Mouse (Mus musculus) naive thymus-derived CD4-positive, alpha-beta T cell, adult 2 months (primary cell): Measurements from ENCODE around the gene Unkl.

ENCODE experiments used
- DNase-seq: peaks from one replicate; pipeline ENCODE4 v3.0.0-alpha.2; 2011; ENCODE audit warnings: low read depth

The Unkl gene

GRCm38 (mm10) chr17:25188150-25189031 is at the start of gene Unkl:
Gene Unkl (plus strand): TSS chr17:25188397.
- DNase-seq: peak; percentile 82

- no peak for DNase-seq
Measured at GRCm38 (mm10) chr17:25138803-25139202, 49.4 kb upstream of the Unkl start.

- DNase-seq: peak; percentile 20
Measured at GRCm38 (mm10) chr17:25139960-25140359, 48.2 kb upstream of the Unkl start.

GRCm38 (mm10) chr17:25162161-25162560 is 26.0 kb upstream of the Unkl start, which contains the start of gene Ccdc154:
Gene Ccdc154 (plus strand): TSS chr17:25162461.
- DNase-seq: no peak

GRCm38 (mm10) chr17:25163387-25163786 is 24.8 kb upstream of the Unkl start:
- DNase-seq: no peak

- no peak for DNase-seq
Measured at GRCm38 (mm10) chr17:25164770-25165169, 23.4 kb upstream of the Unkl start.

- no peak for DNase-seq
Measured at GRCm38 (mm10) chr17:25165970-25166671, 22.1 kb upstream of the Unkl start.

- no peak for DNase-seq
Measured at GRCm38 (mm10) chr17:25169706-25170105, 18.5 kb upstream of the Unkl start.

- DNase-seq: no peak
Measured at GRCm38 (mm10) chr17:25172558-25172957, 15.6 kb upstream of the Unkl start.

- DNase-seq: no peak
Measured at GRCm38 (mm10) chr17:25175411-25175810, 12.8 kb upstream of the Unkl start, which contains the start of gene Gm38655. Gene Gm38655 (minus strand): TSS chr17:25175471.

GRCm38 (mm10) chr17:25183232-25183631 is 5.0 kb upstream of the Unkl start:
- DNase-seq: peak; percentile 43

GRCm38 (mm10) chr17:25184129-25184691 is 4.0 kb upstream of the Unkl start, which contains the start of gene BC003965:
Gene BC003965 (plus strand): TSS chr17:25184554.
- DNase-seq: peak; percentile 99

- DNase-seq: no peak
Measured at GRCm38 (mm10) chr17:25184961-25185360, 3.2 kb upstream of the Unkl start.

- no peak for DNase-seq
Measured at GRCm38 (mm10) chr17:25187784-25188149, 430 bp upstream of the Unkl start.

- DNase-seq: no peak
Measured at GRCm38 (mm10) chr17:25189091-25189490, 894 bp downstream of the Unkl start.

GRCm38 (mm10) chr17:25202401-25202800 is 14.2 kb downstream of the Unkl start:
- no peak for DNase-seq

- DNase-seq: no peak
Measured at GRCm38 (mm10) chr17:25210006-25210405, 21.8 kb downstream of the Unkl start.

- no peak for DNase-seq
Measured at GRCm38 (mm10) chr17:25210680-25211466, 22.7 kb downstream of the Unkl start.

- no peak for DNase-seq
Measured at GRCm38 (mm10) chr17:25211705-25212104, 23.5 kb downstream of the Unkl start.

GRCm38 (mm10) chr17:25215431-25215830 is 27.2 kb downstream of the Unkl start:
- no peak for DNase-seq

- DNase-seq: no peak
Measured at GRCm38 (mm10) chr17:25218967-25219366, 30.8 kb downstream of the Unkl start.
